Comparison of ENCODE assay signal across 8 mouse cellular contexts in the genomic region with DNA sequence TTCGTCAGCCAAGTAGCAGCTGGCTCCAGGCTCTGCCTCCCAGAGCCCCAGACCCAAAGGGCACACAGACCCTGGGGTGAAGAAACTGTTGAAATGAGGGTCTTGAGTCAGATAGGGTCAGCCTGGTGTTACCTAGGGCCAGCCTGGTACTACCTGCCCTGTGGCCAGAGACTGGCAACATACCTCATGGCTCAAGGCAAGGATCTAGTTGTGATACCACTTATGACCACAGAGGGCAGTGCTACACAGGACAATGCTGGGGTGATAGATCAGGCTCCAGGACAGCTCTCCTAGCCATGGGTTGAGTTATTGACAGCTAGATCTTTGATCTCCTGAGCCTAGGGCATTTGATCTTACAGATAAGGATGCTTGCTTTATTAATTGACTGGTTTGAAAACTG. TPM values are rescaled to one million over a fixed set of nuclear protein-coding genes. Genes with fewer than 3 reads are reported as not detected.
DNase-seq lines count a peak whose midpoint lies in the region; ATAC-seq lines count a peak whose summit lies in the region.

No protein-coding gene starts in this region.

- no peak overlapping the region for H3K4me2 ChIP-seq in midbrain, embryonic 11.5 days
- no peak overlapping the region for H3K4me2 ChIP-seq in midbrain, embryonic 16.5 days (ENCODE audit: low read length)
- no peak overlapping the region for H3K4me2 ChIP-seq in embryonic facial prominence, embryonic 14.5 days (ENCODE audit: low read depth, low read length)
- H3K4me2 ChIP-seq in hindbrain, embryonic 14.5 days (replicated peaks): no peak overlapping the region

- H3K9ac ChIP-seq in midbrain, embryonic 11.5 days (ENCODE audit: low read length): no peak overlapping the region
- no peak overlapping the region for H3K9ac ChIP-seq in midbrain, embryonic 16.5 days (ENCODE audit: low read depth, low read length)
- no peak overlapping the region for H3K9ac ChIP-seq in embryonic facial prominence, embryonic 14.5 days (ENCODE audit: low read depth, low read length)
- no peak overlapping the region for H3K9ac ChIP-seq in hindbrain, embryonic 14.5 days

- no peaks in the 10 kb centered on the region for H3K36me3 ChIP-seq in midbrain, embryonic 11.5 days (ENCODE audit: control insufficient read depth, insufficient read depth, low read length)
- H3K36me3 ChIP-seq in midbrain, embryonic 16.5 days (ENCODE audit: control insufficient read depth, insufficient read depth, low read length): no peaks in the 10 kb centered on the region
- H3K36me3 ChIP-seq in embryonic facial prominence, embryonic 14.5 days (ENCODE audit: control insufficient read depth, insufficient read depth, low read length): no peaks in the 10 kb centered on the region
- H3K36me3 ChIP-seq in hindbrain, embryonic 14.5 days (replicated peaks; ENCODE audit: control insufficient read depth, insufficient read depth): no peaks in the 10 kb centered on the region

- ATAC-seq in midbrain, embryonic 11.5 days (ENCODE audit: low FRiP score): peak; percentile 62; the same call in 1 of the 2 replicates
- no peak; the same call in 1 of the 2 replicates for ATAC-seq in midbrain, embryonic 16.5 days
- peak; percentile 86 for ATAC-seq in activated CD4-positive, CD25-positive, alpha-beta regulatory T cell, adult 4 months
- 0 out of 2 replicates have a peak, but pooled peaks have one; percentile 49 for ATAC-seq in embryonic facial prominence, embryonic 14.5 days (ENCODE audit: low read depth)
- peak; percentile 63; the same call in 1 of the 2 replicates for ATAC-seq in hindbrain, embryonic 14.5 days (ENCODE audit: low FRiP score)

- H3K4me1 ChIP-seq in midbrain, embryonic 11.5 days (ENCODE audit: control insufficient read depth, insufficient read depth, low read length): no peaks in the 10 kb centered on the region
- H3K4me1 ChIP-seq in midbrain, embryonic 16.5 days (ENCODE audit: control insufficient read depth, insufficient read depth, low read length): no peaks in the 10 kb centered on the region
- peaks cover 6% of the 10 kb centered on the region for H3K4me1 ChIP-seq in embryonic facial prominence, embryonic 14.5 days (ENCODE audit: control insufficient read depth, insufficient read depth, low read length)
- no peaks in the 10 kb centered on the region for H3K4me1 ChIP-seq in hindbrain, embryonic 14.5 days (replicated peaks; ENCODE audit: control insufficient read depth, insufficient read depth, low read length)

- WGBS in midbrain, embryonic 11.5 days: 92% methylated on average over 1 of the region's 1 CpGs
- 94% methylated on average over 1 of the region's 1 CpGs for WGBS in midbrain, embryonic 16.5 days
- 100% methylated on average over 1 of the region's 1 CpGs for WGBS in embryonic facial prominence, embryonic 14.5 days
- 100% methylated on average over 1 of the region's 1 CpGs for WGBS in hindbrain, embryonic 14.5 days

- DNase-seq in midbrain, embryonic 11.5 days (ENCODE audit: low spot score, missing footprints): peak; percentile 92
- no peak for DNase-seq in embryonic facial prominence, embryonic 14.5 days (ENCODE audit: low spot score)
- DNase-seq in hindbrain, embryonic 14.5 days (ENCODE audit: low spot score): peak; percentile 74
- peak; percentile 49 to 71 for DNase-seq in left cerebral cortex, adult 18-20 months (ENCODE audit: low spot score in 2 of 2)
- DNase-seq in mesoderm, embryonic 11.5 days (ENCODE audit: low read depth, low spot score): peak; percentile 75
- peak; percentile 63 to 83 for DNase-seq in spleen, postnatal 4 days (ENCODE audit: low spot score in 2 of 2)

- H3K9me3 ChIP-seq in midbrain, embryonic 11.5 days (ENCODE audit: control insufficient read depth, low read length): no peaks in the 10 kb centered on the region
- no peaks in the 10 kb centered on the region for H3K9me3 ChIP-seq in midbrain, embryonic 16.5 days (replicated peaks; ENCODE audit: control insufficient read depth, low read length, poor library complexity, severe bottlenecking)
- no peaks in the 10 kb centered on the region for H3K9me3 ChIP-seq in embryonic facial prominence, embryonic 14.5 days (ENCODE audit: control insufficient read depth, low read length)
- no peaks in the 10 kb centered on the region for H3K9me3 ChIP-seq in hindbrain, embryonic 14.5 days (ENCODE audit: control insufficient read depth, low read length)

- no peak overlapping the region for H3K4me3 ChIP-seq in midbrain, embryonic 11.5 days (ENCODE audit: low read depth, low read length)
- H3K4me3 ChIP-seq in midbrain, embryonic 16.5 days (ENCODE audit: low read depth, low read length): no peak overlapping the region
- no peak overlapping the region for H3K4me3 ChIP-seq in embryonic facial prominence, embryonic 14.5 days (ENCODE audit: low read depth, low read length)
- no peak overlapping the region for H3K4me3 ChIP-seq in hindbrain, embryonic 14.5 days (replicated peaks; ENCODE audit: low read length)

- H3K27ac ChIP-seq in midbrain, embryonic 11.5 days (ENCODE audit: low read depth, low read length): no peak overlapping the region
- H3K27ac ChIP-seq in midbrain, embryonic 16.5 days (ENCODE audit: low read length): no peak overlapping the region
- no peak overlapping the region for H3K27ac ChIP-seq in embryonic facial prominence, embryonic 14.5 days (replicated peaks; ENCODE audit: low read depth, low read length)
- H3K27ac ChIP-seq in hindbrain, embryonic 14.5 days: no peak overlapping the region

- no peaks in the 10 kb centered on the region for H3K27me3 ChIP-seq in midbrain, embryonic 11.5 days (ENCODE audit: control insufficient read depth, insufficient read depth, low read length)
- no peaks in the 10 kb centered on the region for H3K27me3 ChIP-seq in midbrain, embryonic 16.5 days (ENCODE audit: control insufficient read depth, insufficient read depth, low read depth, low read length)
- no peaks in the 10 kb centered on the region for H3K27me3 ChIP-seq in embryonic facial prominence, embryonic 14.5 days (replicated peaks; ENCODE audit: control insufficient read depth, insufficient read depth, low read length)
- H3K27me3 ChIP-seq in hindbrain, embryonic 14.5 days (ENCODE audit: control insufficient read depth, insufficient read depth, low read length): no peaks in the 10 kb centered on the region

RNA-seq across cellular contexts. Expression of gene Rmi2, which starts 44.6 kb away (rescaled TPM):
- polyA plus RNA-seq in midbrain, embryonic 11.5 days (2014; fragmentation: Nextera tagmentation; extraction: Ambion mirVana): 2.3 and 2.9 TPM in 2 replicates
- 0.31 and 0.39 TPM in 2 replicates for polyA plus RNA-seq in midbrain, embryonic 16.5 days (2015; fragmentation: Nextera tagmentation; extraction: Ambion mirVana)
- polyA plus RNA-seq in activated CD4-positive, CD25-positive, alpha-beta regulatory T cell, adult 4 months (2017; shearing (Covaris generic)): 1 to 10 TPM; 1.3 to 1.9 TPM
- 2.0 and 3.3 TPM in 2 replicates for polyA plus RNA-seq in embryonic facial prominence, embryonic 14.5 days (2014; fragmentation: Nextera tagmentation; extraction: Ambion mirVana)
- 0.47 and 0.57 TPM in 2 replicates for polyA plus RNA-seq in hindbrain, embryonic 14.5 days (2014; fragmentation: Nextera tagmentation; extraction: Ambion mirVana)
- under 1 TPM in 1 of 2 experiments, not detected in 1; 0.16 TPM for total RNA-seq in left cerebral cortex, adult 18-20 months (2021)
